Mouse (Mus musculus) hindbrain, postnatal 0 days (tissue): Measurements from ENCODE around the gene Gm20388. TPM values are rescaled to one million over a fixed set of nuclear protein-coding genes. Genes with fewer than 3 reads are reported as not detected.

Source experiments
- ATAC-seq: fragments of 200-750 bp; cut with Nextera tagmentation; 2 replicates; pipeline ENCODE4 v1.8.0; 2017; ENCODE audit warnings: mild to moderate bottlenecking, moderate TSS enrichment, moderate library complexity
- DNase-seq: peaks from one replicate; pipeline ENCODE4 v3.0.0-alpha.2; 2015; ENCODE audit warnings: low spot score
- H3K27ac ChIP-seq: fragments of 300-500 bp; sonication (generic); 2 replicates; pipeline ENCODE4 v1.5.1; 2014; ENCODE audit warnings: mild to moderate bottlenecking
- H3K27me3 ChIP-seq: fragments of 300-500 bp; sonication (generic); 2 replicates; pipeline ENCODE4 v1.6.1; 2014; ENCODE audit warnings: low read length, mixed read lengths; ENCODE audit not compliant: insufficient read depth
- H3K36me3 ChIP-seq: fragments of 300-500 bp; sonication (generic); 2 replicates; pipeline ENCODE4 v1.6.1; 2014; ENCODE audit warnings: low read length, mixed read lengths; ENCODE audit not compliant: insufficient read depth
- H3K4me1 ChIP-seq: fragments of 300-500 bp; sonication (generic); 2 replicates; pipeline ENCODE4 v1.6.1; 2014; ENCODE audit warnings: antibody characterized with exemption, low read length, mixed read lengths; ENCODE audit not compliant: insufficient read depth
- H3K4me2 ChIP-seq: fragments of 300-500 bp; sonication (generic); 2 replicates; pipeline ENCODE4 v1.6.1; 2014; ENCODE audit warnings: low read depth, mild to moderate bottlenecking, low read length, moderate library complexity, mixed read lengths
- H3K4me3 ChIP-seq: fragments of 300-500 bp; sonication (generic); 2 replicates; pipeline ENCODE4 v1.5.1; 2014; ENCODE audit warnings: low read length
- H3K9ac ChIP-seq: fragments of 300-500 bp; sonication (generic); replicated peaks from 2 replicates; pipeline ENCODE4 v1.6.1; 2014; ENCODE audit warnings: mild to moderate bottlenecking, low read length, moderate library complexity, mixed read lengths
- H3K9me3 ChIP-seq: fragments of 300-500 bp; sonication (generic); 2 replicates; pipeline ENCODE4 v1.6.1; 2016; ENCODE audit warnings: low read length, mixed read lengths
- CTCF ChIP-seq: IDR thresholded peaks from 2 replicates; pipeline ENCODE4 v1.5.1; 2016; ENCODE audit warnings: antibody characterized with exemption, control low read depth, low read depth
- WGBS: fragments of 180-500 bp; shearing (Covaris S2); extraction: QIAGEN DNeasy Blood & Tissue Kit; methylation state at CpG from one replicate; pipeline ENCODE4 v1.1.7; 2014; 5-methylcytosine and 5-hydroxymethylcytosine counted together
- polyA plus RNA-seq: library from polyadenylated mRNA; unstranded; fragments of >200 nt; fragmentation: Nextera tagmentation; extraction: Ambion mirVana; gene quantifications from 2 replicates; pipeline ENCODE4 v1.2.1, GENCODE M21; 2015
- total RNA-seq: library from RNA; depleted of rRNA; stranded (reverse); fragments of >200 nt; gene quantifications from 2 replicates; pipeline ENCODE4 v1.2.3, GENCODE M21; 2014

Gm20388 gene
- total and polyA plus RNA-seq, 2 experiments from 2014 or later, result 71.3 TPM; not detected in 1

- no peaks in the 10 kb centered on the region for H3K27me3 ChIP-seq
- ATAC-seq (no peak), DNase-seq (no peak)
- H3K9ac ChIP-seq, result no peak overlapping the region
- H3K4me3 ChIP-seq, result no peak overlapping the region
- no peak for TF ChIP-seq CTCF
- 62% methylated on average over 10 of the region's 10 CpGs for WGBS
- H3K4me2 ChIP-seq, result no peak overlapping the region
- no peaks in the 10 kb centered on the region for H3K9me3 ChIP-seq
- no peak overlapping the region for H3K27ac ChIP-seq
- H3K36me3 ChIP-seq, result no peaks in the 10 kb centered on the region
- H3K4me1 ChIP-seq, result 0 out of 2 replicates have a peak, but pooled peaks cover 2% of the 10 kb centered on the region
Measured at GRCm38 (mm10) chr8:121372639-121372986, 1462.0 kb downstream of the Gm20388 start.

- Histone ChIP-seq H3K4me2 (no peak overlapping the region), H3K27ac (no peak overlapping the region), H3K36me3 (no peaks in the 10 kb centered on the region), H3K9me3 (no peaks in the 10 kb centered on the region), H3K9ac (no peak overlapping the region), H3K4me3 (no peak overlapping the region), H3K4me1 (0 out of 2 replicates have a peak, but pooled peaks cover 3% of the 10 kb centered on the region), H3K27me3 (no peaks in the 10 kb centered on the region)
- ATAC-seq (no peak), DNase-seq (no peak)
- peak; percentile 51 for TF ChIP-seq CTCF
- WGBS, result 33% methylated on average over 9 of the region's 9 CpGs
Measured at GRCm38 (mm10) chr8:121374284-121374683, 1463.6 kb downstream of the Gm20388 start.

- Histone ChIP-seq H3K36me3 (no peaks in the 10 kb centered on the region), H3K4me1 (0 out of 2 replicates have a peak, but pooled peaks cover 3% of the 10 kb centered on the region), H3K4me3 (no peak overlapping the region), H3K4me2 (no peak overlapping the region), H3K27ac (no peak overlapping the region), H3K9ac (no peak overlapping the region), H3K9me3 (no peaks in the 10 kb centered on the region), H3K27me3 (no peaks in the 10 kb centered on the region)
- no peak for TF ChIP-seq CTCF
- 7% methylated on average over 8 of the region's 8 CpGs for whole genome bisulfite sequencing
- DNase-seq (peak; percentile 55), ATAC-seq (peak; percentile 47; the same call in 1 of the 2 replicates)
Measured at GRCm38 (mm10) chr8:121374777-121375176, 1464.1 kb downstream of the Gm20388 start.

GRCm38 (mm10) chr8:121376116-121376950, 1465.7 kb downstream of the Gm20388 start:
- ATAC-seq, result peak; percentile 55
- H3K27me3 ChIP-seq, result no peaks in the 10 kb centered on the region
- H3K4me2 ChIP-seq, result no peak overlapping the region
- no peak overlapping the region for H3K4me3 ChIP-seq
- 0 out of 2 replicates have a peak, but pooled peaks cover 3% of the 10 kb centered on the region for H3K4me1 ChIP-seq
- 65% methylated on average over 10 of the region's 10 CpGs for WGBS
- H3K36me3 ChIP-seq, result no peaks in the 10 kb centered on the region
- no peak overlapping the region for H3K9ac ChIP-seq
- no peak overlapping the region for H3K27ac ChIP-seq
- TF ChIP-seq CTCF, result no peak
- no peaks in the 10 kb centered on the region for H3K9me3 ChIP-seq
- DNase-seq, result peak; percentile 19

- Histone ChIP-seq H3K27ac (no peak overlapping the region), H3K4me2 (no peak overlapping the region), H3K4me1 (0 out of 2 replicates have a peak, but pooled peaks cover 3% of the 10 kb centered on the region), H3K4me3 (no peak overlapping the region), H3K36me3 (no peaks in the 10 kb centered on the region), H3K27me3 (no peaks in the 10 kb centered on the region), H3K9me3 (no peaks in the 10 kb centered on the region), H3K9ac (no peak overlapping the region)
- no peak for TF ChIP-seq CTCF
- DNase-seq (no peak), ATAC-seq (no peak)
- 31% methylated on average over 10 of the region's 10 CpGs for WGBS
Measured at GRCm38 (mm10) chr8:121377680-121378079, 1467.0 kb downstream of the Gm20388 start.

- DNase-seq (no peak), ATAC-seq (no peak)
- H3K9ac ChIP-seq, result no peak overlapping the region
- H3K4me3 ChIP-seq, result no peak overlapping the region
- H3K9me3 ChIP-seq, result no peaks in the 10 kb centered on the region
- no peak overlapping the region for H3K4me2 ChIP-seq
- TF ChIP-seq CTCF, result no peak
- WGBS, result 92% methylated on average over 1 of the region's 1 CpGs
- H3K36me3 ChIP-seq, result no peaks in the 10 kb centered on the region
- H3K4me1 ChIP-seq, result peaks cover 8% of the 10 kb centered on the region
- no peaks in the 10 kb centered on the region for H3K27me3 ChIP-seq
- H3K27ac ChIP-seq, result no peak overlapping the region
Measured at GRCm38 (mm10) chr8:121379387-121379786, 1468.7 kb downstream of the Gm20388 start.
